Mouse (Mus musculus) MEL (cell line): ENCODE measurements at regions not wholly inside any gene's neighbourhood (a gene's known extent, or its start where the extent isn't known, plus 50 kb on each side); places are given as distances from the start of the nearest gene placed in this dataset.

Experiments used
- BHLHE40 ChIP-seq: IDR thresholded peaks from 2 replicates; pipeline ENCODE4 v1.6.1; 2012; ENCODE audit warnings: low read depth, mild to moderate bottlenecking, inconsistent platforms, low read length, improper control_type of control experiment, borderline replicate concordance
- CTCF ChIP-seq, 3 experiments: IDR thresholded peaks in 2 of 3; conservative IDR thresholded peaks in 1 of 3; 2 replicates each; pipeline ENCODE4 v1.5.1; 2011 to 2012; ENCODE audit warnings: low read length in 3 of 3, low read depth in 2 of 3, mild to moderate bottlenecking in 2 of 3, improper control_type of control experiment in 1 of 3, inconsistent platforms in 1 of 3, mixed read lengths in 1 of 3, moderate library complexity in 1 of 3; ENCODE audit not compliant: control insufficient read depth in 1 of 3, insufficient read depth in 1 of 3, poor library complexity in 1 of 3, severe bottlenecking in 1 of 3
- E2F4 ChIP-seq: IDR thresholded peaks from 2 replicates; pipeline ENCODE4 v1.6.1; 2011; ENCODE audit warnings: low read depth, low read length, improper control_type of control experiment, borderline replicate concordance
- EP300 ChIP-seq, 2 experiments: IDR thresholded peaks; 2 replicates each; pipeline ENCODE4 v1.6.1; 2011; ENCODE audit warnings: improper control_type of control experiment in 2 of 2, low read length in 2 of 2, low read depth in 1 of 2, mild to moderate bottlenecking in 1 of 2
- GABPA ChIP-seq: IDR thresholded peaks from 2 replicates; pipeline ENCODE4 v1.6.1; 2012; ENCODE audit warnings: low read depth, mild to moderate bottlenecking, inconsistent platforms, low read length, improper control_type of control experiment, moderate library complexity
- MAX ChIP-seq: IDR thresholded peaks from 2 replicates; pipeline ENCODE4 v1.6.1; 2011; ENCODE audit warnings: low read length, improper control_type of control experiment
- NRF1 ChIP-seq: IDR thresholded peaks from 2 replicates; pipeline ENCODE4 v1.6.1; 2014; ENCODE audit warnings: low read depth, mild to moderate bottlenecking, inconsistent platforms, low read length, improper control_type of control experiment, moderate library complexity; ENCODE audit not compliant: poor library complexity, insufficient read depth, severe bottlenecking
- POLR2A ChIP-seq, 2 experiments: IDR thresholded peaks; 2 replicates each; pipeline ENCODE4 v1.6.1; 2011 to 2012; ENCODE audit warnings: low read length in 2 of 2, mild to moderate bottlenecking in 2 of 2, control low read depth in 1 of 2, improper control_type of control experiment in 1 of 2, low read depth in 1 of 2, moderate library complexity in 1 of 2; ENCODE audit not compliant: control insufficient read depth in 1 of 2, insufficient read depth in 1 of 2, poor library complexity in 1 of 2
- POLR2AphosphoS2 ChIP-seq: IDR thresholded peaks from 2 replicates; pipeline ENCODE4 v1.6.1; 2011; ENCODE audit warnings: low read length, improper control_type of control experiment
- TAL1 ChIP-seq: IDR thresholded peaks from 2 replicates; pipeline ENCODE4 v1.6.1; 2012; ENCODE audit warnings: mild to moderate bottlenecking, inconsistent platforms, low read length, moderate library complexity, mixed read lengths
- ZNF384 ChIP-seq: IDR thresholded peaks from 2 replicates; pipeline ENCODE4 v1.6.1; 2012; ENCODE audit warnings: low read depth, mild to moderate bottlenecking, inconsistent platforms, low read length, improper control_type of control experiment

DNA sequence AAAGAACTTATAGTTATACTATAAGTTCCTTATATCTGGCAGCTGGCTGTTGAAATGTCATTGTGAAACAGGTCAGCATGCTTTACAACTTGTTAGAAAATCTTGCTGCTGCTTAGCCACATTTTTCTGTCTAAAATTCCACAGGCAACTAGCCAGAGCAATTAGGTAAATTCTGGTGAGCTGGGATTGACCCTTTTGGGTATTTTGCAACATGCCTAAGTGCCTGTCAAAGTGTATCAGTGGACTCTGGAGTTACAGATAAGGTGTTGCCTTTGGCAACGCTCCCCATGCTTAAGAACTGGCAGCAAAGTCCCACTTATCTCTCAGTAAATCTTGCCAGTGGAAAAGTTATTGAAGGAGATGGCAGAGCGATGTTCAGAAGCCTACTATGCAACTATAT, 525.9 kb downstream of the Rfpl4b start:
- TF ChIP-seq MAX: no peak
- TF ChIP-seq CTCF (IDR thresholded peaks at IDR 0.05 in 2 of 3, conservative IDR thresholded peaks at IDR 0.05 in 1 of 3; ENCODE audit: control insufficient read depth in 1 of 3, insufficient read depth in 1 of 3, low read depth in 2 of 3, low read length in 3 of 3, poor library complexity in 1 of 3, severe bottlenecking in 1 of 3): no peak
- no peak for TF ChIP-seq GABPA
- TF ChIP-seq E2F4: no peak
- no peak for TF ChIP-seq EP300 (IDR thresholded peaks at IDR 0.05; ENCODE audit: low read depth in 1 of 2, low read length in 2 of 2)
- TF ChIP-seq POLR2AphosphoS2: no peak
- TF ChIP-seq NRF1: no peak
- no peak for TF ChIP-seq BHLHE40
- no peak for TF ChIP-seq POLR2A (IDR thresholded peaks at IDR 0.05; ENCODE audit: control insufficient read depth in 1 of 2, insufficient read depth in 1 of 2, low read depth in 1 of 2, low read length in 2 of 2, poor library complexity in 1 of 2)
- no peak for TF ChIP-seq ZNF384
- no peak for TF ChIP-seq TAL1
